Mouse (Mus musculus) forebrain, embryonic 16.5 days (tissue): ENCODE data around the gene Ttc29. TPM values are rescaled to one million over a fixed set of nuclear protein-coding genes. Genes with fewer than 3 reads are reported as not detected.

Source experiments
- ATAC-seq: fragments of 200-750 bp; cut with Nextera tagmentation; 2 replicates; pipeline ENCODE4 v1.8.0; 2017; ENCODE audit warnings: mild to moderate bottlenecking, moderate library complexity
- H3K27ac ChIP-seq: fragments of 300-500 bp; sonication (generic); 2 replicates; pipeline ENCODE4 v1.5.1; 2014; ENCODE audit warnings: low read length, control low read depth
- H3K27me3 ChIP-seq: fragments of 300-500 bp; sonication (generic); replicated peaks from 2 replicates; pipeline ENCODE4 v1.6.1; 2014; ENCODE audit warnings: low read length; ENCODE audit not compliant: control insufficient read depth, insufficient read depth
- H3K36me3 ChIP-seq: fragments of 300-500 bp; sonication (generic); 2 replicates; pipeline ENCODE4 v1.6.1; 2014; ENCODE audit not compliant: control insufficient read depth, insufficient read depth
- H3K4me1 ChIP-seq: fragments of 300-500 bp; sonication (generic); replicated peaks from 2 replicates; pipeline ENCODE4 v1.6.1; 2014; ENCODE audit warnings: low read length; ENCODE audit not compliant: control insufficient read depth, insufficient read depth
- H3K4me2 ChIP-seq: fragments of 300-500 bp; sonication (generic); 2 replicates; pipeline ENCODE4 v1.6.1; 2014; ENCODE audit warnings: mild to moderate bottlenecking, low read length, control low read depth
- H3K4me3 ChIP-seq: fragments of 300-500 bp; sonication (generic); replicated peaks from 2 replicates; pipeline ENCODE4 v1.5.1; 2014; ENCODE audit warnings: mild to moderate bottlenecking, low read length, control low read depth
- H3K9ac ChIP-seq: fragments of 300-500 bp; sonication (generic); replicated peaks from 2 replicates; pipeline ENCODE4 v1.6.1; 2014; ENCODE audit warnings: low read depth, low read length, control low read depth
- H3K9me3 ChIP-seq: fragments of 300-500 bp; sonication (generic); 2 replicates; pipeline ENCODE4 v1.6.1; 2016; ENCODE audit warnings: low read length; ENCODE audit not compliant: control insufficient read depth
- WGBS: fragments of 180-500 bp; shearing (Covaris S2); extraction: QIAGEN DNeasy Blood & Tissue Kit; methylation state at CpG from one replicate; pipeline ENCODE4 v1.1.7; 2014; 5-methylcytosine and 5-hydroxymethylcytosine counted together
- polyA plus RNA-seq: library from polyadenylated mRNA; unstranded; fragments of >200 nt; fragmentation: Nextera tagmentation; extraction: Ambion mirVana; gene quantifications from 2 replicates; pipeline ENCODE4 v1.2.1, GENCODE M21; 2015

Gene Ttc29
- 0.32 and 0.65 TPM in 2 replicates for polyA plus RNA-seq

GRCm38 (mm10) chr8:78213074-78213473 is at the start of gene Ttc29:
TSS of gene Ttc29 (plus strand) at chr8:78213297.
- WGBS, result 0% methylated on average over 11 of the region's 11 CpGs
- no peaks in the 10 kb centered on the region for H3K36me3 ChIP-seq
- peak; percentile 96 for ATAC-seq
- H3K27me3 ChIP-seq, result peaks cover 3% of the 10 kb centered on the region; the same call in 1 of the 2 replicates
- H3K9me3 ChIP-seq, result no peaks in the 10 kb centered on the region
- no peak within 1 kb of the TSS for H3K9ac ChIP-seq
- H3K4me2 ChIP-seq, result peak within 1 kb of the TSS; percentile 22; the same call in 1 of the 2 replicates
- H3K4me3 ChIP-seq, result no peak within 1 kb of the TSS
- H3K4me1 ChIP-seq, result peaks cover 4% of the 10 kb centered on the region
- no peak within 1 kb of the TSS for H3K27ac ChIP-seq

DNA sequence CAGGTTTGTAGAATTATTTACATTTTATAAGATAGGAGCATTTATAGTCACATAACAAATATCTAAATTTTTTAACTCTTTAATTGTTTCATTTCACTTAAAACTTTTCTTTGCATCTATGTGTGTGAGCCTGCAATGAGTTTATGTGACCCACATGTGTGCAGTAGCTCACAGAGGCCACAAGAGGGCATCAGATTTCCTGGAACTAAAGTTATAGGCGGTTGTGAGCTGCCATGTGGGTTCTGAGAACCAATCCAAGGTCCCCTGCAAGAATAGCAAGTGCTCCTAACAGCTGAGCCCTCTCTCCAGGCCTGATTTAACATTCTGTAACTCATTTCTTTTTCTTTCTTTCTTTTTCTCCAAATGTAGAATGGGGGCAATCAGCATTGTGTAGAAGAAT is 41.7 kb upstream of the Ttc29 start:
- no peak overlapping the region for H3K9ac ChIP-seq
- 80% methylated on average over 1 of the region's 1 CpGs for WGBS
- ATAC-seq, result no peak
- H3K27ac ChIP-seq, result no peak overlapping the region
- no peaks in the 10 kb centered on the region for H3K27me3 ChIP-seq
- no peak overlapping the region for H3K4me2 ChIP-seq
- no peaks in the 10 kb centered on the region for H3K9me3 ChIP-seq
- no peak overlapping the region for H3K4me3 ChIP-seq
- no peaks in the 10 kb centered on the region for H3K4me1 ChIP-seq
- no peaks in the 10 kb centered on the region for H3K36me3 ChIP-seq

DNA sequence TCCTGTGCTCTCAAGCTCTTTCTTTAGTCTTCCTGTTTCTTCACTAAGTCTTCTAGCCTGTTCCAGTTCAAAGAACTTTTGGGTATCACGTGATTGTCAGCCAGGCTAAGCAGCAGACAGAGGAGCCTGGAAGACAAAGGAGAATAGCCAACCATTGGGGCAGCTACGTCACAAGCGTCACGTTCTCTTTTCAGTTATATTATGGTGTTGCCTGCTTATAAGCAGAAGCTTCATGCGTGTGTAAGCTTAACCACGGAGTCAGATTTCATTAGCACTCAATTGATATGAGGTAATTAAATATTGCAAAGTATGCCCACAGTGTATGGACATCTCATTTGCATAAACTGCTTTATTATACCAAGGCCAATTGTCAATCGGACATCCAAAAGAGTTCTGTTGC is 30.4 kb upstream of the Ttc29 start:
- Histone ChIP-seq H3K9me3 (peaks cover 3% of the 10 kb centered on the region; the same call in 1 of the 2 replicates), H3K9ac (no peak overlapping the region), H3K4me2 (no peak overlapping the region), H3K27ac (no peak overlapping the region), H3K4me1 (no peaks in the 10 kb centered on the region), H3K4me3 (no peak overlapping the region), H3K27me3 (no peaks in the 10 kb centered on the region), H3K36me3 (no peaks in the 10 kb centered on the region)
- ATAC-seq, result no peak
- WGBS, result 57% methylated on average over 7 of the region's 7 CpGs

- no peaks in the 10 kb centered on the region for H3K36me3 ChIP-seq
- 84% methylated on average over 6 of the region's 6 CpGs for WGBS
- no peak overlapping the region for H3K27ac ChIP-seq
- H3K4me3 ChIP-seq, result no peak overlapping the region
- no peak overlapping the region for H3K4me2 ChIP-seq
- no peaks in the 10 kb centered on the region for H3K4me1 ChIP-seq
- ATAC-seq, result no peak
- no peak overlapping the region for H3K9ac ChIP-seq
- H3K9me3 ChIP-seq, result peaks cover 3% of the 10 kb centered on the region; the same call in 1 of the 2 replicates
- no peaks in the 10 kb centered on the region for H3K27me3 ChIP-seq
These were observed 29.7 kb upstream of the Ttc29 start for GRCm38 (mm10) chr8:78183414-78183813.

GRCm38 (mm10) chr8:78187087-78187486 is 26.0 kb upstream of the Ttc29 start:
- Histone ChIP-seq H3K27ac (no peak overlapping the region), H3K36me3 (no peaks in the 10 kb centered on the region), H3K4me1 (no peaks in the 10 kb centered on the region), H3K9me3 (no peaks in the 10 kb centered on the region), H3K27me3 (no peaks in the 10 kb centered on the region), H3K4me3 (no peak overlapping the region), H3K9ac (no peak overlapping the region), H3K4me2 (no peak overlapping the region)
- ATAC-seq, result no peak

GRCm38 (mm10) chr8:78204229-78204628 is 8.9 kb upstream of the Ttc29 start:
- Histone ChIP-seq H3K27ac (no peak overlapping the region), H3K4me1 (no peaks in the 10 kb centered on the region), H3K4me3 (no peak overlapping the region), H3K9ac (no peak overlapping the region), H3K36me3 (no peaks in the 10 kb centered on the region), H3K9me3 (no peaks in the 10 kb centered on the region), H3K27me3 (no peaks in the 10 kb centered on the region), H3K4me2 (no peak overlapping the region)
- ATAC-seq, result no peak
- 32% methylated on average over 5 of the region's 5 CpGs for WGBS

DNA sequence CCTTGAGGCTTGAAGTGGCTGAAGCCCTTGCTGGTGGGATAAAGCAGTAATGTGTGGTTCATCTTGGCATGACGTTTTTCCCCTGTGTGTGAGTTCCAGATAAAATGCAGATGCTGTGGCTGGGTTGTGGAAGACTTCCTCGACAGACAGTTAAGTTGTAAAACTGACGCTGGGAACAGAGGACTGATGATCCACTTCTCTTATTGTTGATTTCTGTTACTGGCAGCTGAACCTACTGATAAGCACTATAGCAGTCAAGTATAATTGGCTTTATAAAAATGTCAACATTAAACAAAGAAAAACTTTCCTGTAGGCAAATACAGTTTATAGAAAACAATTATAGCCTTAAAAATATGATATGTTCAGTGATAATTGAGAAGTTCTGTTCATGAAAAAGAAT is 2.7 kb upstream of the Ttc29 start:
- WGBS, result 80% methylated on average over 3 of the region's 3 CpGs

GRCm38 (mm10) chr8:78214645-78215044 is 1.5 kb downstream of the Ttc29 start:
- 18% methylated on average over 3 of the region's 3 CpGs for WGBS
- H3K9me3 ChIP-seq, result no peaks in the 10 kb centered on the region
- no peak overlapping the region for H3K4me3 ChIP-seq
- no peak overlapping the region for H3K9ac ChIP-seq
- no peak overlapping the region for H3K4me2 ChIP-seq
- peaks cover 4% of the 10 kb centered on the region for H3K4me1 ChIP-seq
- no peaks in the 10 kb centered on the region for H3K36me3 ChIP-seq
- peaks cover 3% of the 10 kb centered on the region; the same call in 1 of the 2 replicates for H3K27me3 ChIP-seq
- ATAC-seq, result peak; percentile 46; the same call in 1 of the 2 replicates
- H3K27ac ChIP-seq, result no peak overlapping the region

More for the DNA sequence above, 2.7 kb upstream of the Ttc29 start:
- Histone ChIP-seq H3K4me3 (no peak overlapping the region), H3K4me2 (no peak overlapping the region), H3K27ac (no peak overlapping the region), H3K4me1 (peaks cover 4% of the 10 kb centered on the region), H3K27me3 (peaks cover 3% of the 10 kb centered on the region; the same call in 1 of the 2 replicates), H3K36me3 (no peaks in the 10 kb centered on the region), H3K9me3 (no peaks in the 10 kb centered on the region), H3K9ac (no peak overlapping the region)
- ATAC-seq, result no peak

DNA sequence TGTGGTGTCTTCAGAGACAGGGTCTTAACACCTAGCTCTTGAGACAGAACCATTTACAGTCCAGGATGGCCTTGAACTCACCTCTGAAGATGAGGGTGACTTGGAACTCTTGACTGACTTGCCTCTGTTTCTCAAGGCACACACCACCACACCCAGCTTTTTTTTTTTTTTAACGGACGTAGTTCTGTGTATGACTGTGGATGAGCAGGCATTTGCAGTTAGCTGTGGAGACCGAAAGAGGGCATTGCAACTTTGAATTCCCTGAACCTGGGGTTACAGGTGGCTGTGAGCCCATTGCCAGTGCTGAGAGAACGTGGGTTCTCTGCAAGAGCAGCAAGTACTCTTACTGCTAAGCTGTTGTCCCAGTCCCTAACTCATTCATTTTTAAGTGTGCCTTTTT is 13.0 kb downstream of the Ttc29 start:
- Histone ChIP-seq H3K9me3 (no peaks in the 10 kb centered on the region), H3K27me3 (no peaks in the 10 kb centered on the region), H3K36me3 (no peaks in the 10 kb centered on the region), H3K27ac (no peak overlapping the region), H3K4me1 (no peaks in the 10 kb centered on the region; the same call in 1 of the 2 replicates), H3K4me2 (no peak overlapping the region), H3K4me3 (no peak overlapping the region), H3K9ac (no peak overlapping the region)
- 79% methylated on average over 4 of the region's 4 CpGs for WGBS
- ATAC-seq, result no peak

GRCm38 (mm10) chr8:78230721-78231120 is 17.6 kb downstream of the Ttc29 start:
- no peaks in the 10 kb centered on the region for H3K9me3 ChIP-seq
- no peak overlapping the region for H3K9ac ChIP-seq
- H3K36me3 ChIP-seq, result no peaks in the 10 kb centered on the region
- no peak overlapping the region for H3K4me2 ChIP-seq
- 50% methylated on average over 2 of the region's 2 CpGs for WGBS
- H3K4me1 ChIP-seq, result peaks cover 7% of the 10 kb centered on the region
- no peak for ATAC-seq
- no peaks in the 10 kb centered on the region for H3K27me3 ChIP-seq
- H3K4me3 ChIP-seq, result no peak overlapping the region
- H3K27ac ChIP-seq, result no peak overlapping the region
